Mouse (Mus musculus) midbrain, postnatal 0 days (tissue): ENCODE measurements around the gene Vps33b. TPM values are rescaled to one million over a fixed set of nuclear protein-coding genes. Genes with fewer than 3 reads are reported as not detected.
A peak's percentile ranks its signal among the peaks of the same experiment; 100 is the strongest.

Experiments
- ATAC-seq: fragments of 200-750 bp; cut with Nextera tagmentation; 2 replicates; pipeline ENCODE4 v1.8.0; 2017; ENCODE audit warnings: moderate number of reproducible peaks, mild to moderate bottlenecking, moderate TSS enrichment, moderate library complexity; ENCODE audit not compliant: low FRiP score
- DNase-seq: peaks from one replicate; pipeline ENCODE4 v3.0.0-alpha.2; 2015; ENCODE audit warnings: low spot score
- H3K27ac ChIP-seq: fragments of 300-500 bp; sonication (generic); 2 replicates; pipeline ENCODE4 v1.5.1; 2014; ENCODE audit warnings: low read depth, mild to moderate bottlenecking, low read length, mixed read lengths
- H3K27me3 ChIP-seq: fragments of 300-500 bp; sonication (generic); 2 replicates; pipeline ENCODE4 v1.6.1; 2014; ENCODE audit warnings: low read length, control low read depth, mixed read lengths; ENCODE audit not compliant: insufficient read depth
- H3K36me3 ChIP-seq: fragments of 300-500 bp; sonication (generic); 2 replicates; pipeline ENCODE4 v1.6.1; 2014; ENCODE audit warnings: low read length, control low read depth, mixed read lengths; ENCODE audit not compliant: insufficient read depth
- H3K4me1 ChIP-seq: fragments of 300-500 bp; sonication (generic); 2 replicates; pipeline ENCODE4 v1.6.1; 2014; ENCODE audit warnings: mild to moderate bottlenecking, control low read depth, antibody characterized with exemption, low read length, mixed read lengths; ENCODE audit not compliant: insufficient read depth
- H3K4me2 ChIP-seq: fragments of 300-500 bp; sonication (generic); 2 replicates; pipeline ENCODE4 v1.6.1; 2014; ENCODE audit warnings: low read depth, mild to moderate bottlenecking, low read length, mixed read lengths; ENCODE audit not compliant: poor library complexity, severe bottlenecking
- H3K4me3 ChIP-seq: fragments of 300-500 bp; sonication (generic); 2 replicates; pipeline ENCODE4 v1.5.1; 2014; ENCODE audit warnings: low read depth, mild to moderate bottlenecking, low read length, moderate library complexity
- H3K9ac ChIP-seq: fragments of 300-500 bp; sonication (generic); replicated peaks from 2 replicates; pipeline ENCODE4 v1.6.1; 2014; ENCODE audit warnings: mild to moderate bottlenecking, low read length, moderate library complexity, mixed read lengths; ENCODE audit not compliant: poor library complexity, severe bottlenecking
- H3K9me3 ChIP-seq: fragments of 300-500 bp; sonication (generic); 2 replicates; pipeline ENCODE4 v1.6.1; 2016; ENCODE audit warnings: low read length, control low read depth
- CTCF ChIP-seq: IDR thresholded peaks from 2 replicates; pipeline ENCODE4 v1.5.1; 2016; ENCODE audit warnings: antibody characterized with exemption, mild to moderate bottlenecking
- WGBS: fragments of 180-500 bp; shearing (Covaris S2); extraction: QIAGEN DNeasy Blood & Tissue Kit; methylation state at CpG from one replicate; pipeline ENCODE4 v1.1.7; 2014; 5-methylcytosine and 5-hydroxymethylcytosine counted together
- polyA plus RNA-seq: library from polyadenylated mRNA; unstranded; fragments of >200 nt; fragmentation: Nextera tagmentation; extraction: Ambion mirVana; gene quantifications from 2 replicates; pipeline ENCODE4 v1.2.1, GENCODE M21; 2015
- total RNA-seq: library from RNA; depleted of rRNA; stranded (reverse); fragments of >200 nt; gene quantifications from 2 replicates; pipeline ENCODE4 v1.2.3, GENCODE M21; 2014; rRNA removed

Gene Vps33b
- 25.0 and 35.4 TPM in 2 replicates for total RNA-seq
- polyA plus RNA-seq: 15.3 and 18.3 TPM in 2 replicates

DNA sequence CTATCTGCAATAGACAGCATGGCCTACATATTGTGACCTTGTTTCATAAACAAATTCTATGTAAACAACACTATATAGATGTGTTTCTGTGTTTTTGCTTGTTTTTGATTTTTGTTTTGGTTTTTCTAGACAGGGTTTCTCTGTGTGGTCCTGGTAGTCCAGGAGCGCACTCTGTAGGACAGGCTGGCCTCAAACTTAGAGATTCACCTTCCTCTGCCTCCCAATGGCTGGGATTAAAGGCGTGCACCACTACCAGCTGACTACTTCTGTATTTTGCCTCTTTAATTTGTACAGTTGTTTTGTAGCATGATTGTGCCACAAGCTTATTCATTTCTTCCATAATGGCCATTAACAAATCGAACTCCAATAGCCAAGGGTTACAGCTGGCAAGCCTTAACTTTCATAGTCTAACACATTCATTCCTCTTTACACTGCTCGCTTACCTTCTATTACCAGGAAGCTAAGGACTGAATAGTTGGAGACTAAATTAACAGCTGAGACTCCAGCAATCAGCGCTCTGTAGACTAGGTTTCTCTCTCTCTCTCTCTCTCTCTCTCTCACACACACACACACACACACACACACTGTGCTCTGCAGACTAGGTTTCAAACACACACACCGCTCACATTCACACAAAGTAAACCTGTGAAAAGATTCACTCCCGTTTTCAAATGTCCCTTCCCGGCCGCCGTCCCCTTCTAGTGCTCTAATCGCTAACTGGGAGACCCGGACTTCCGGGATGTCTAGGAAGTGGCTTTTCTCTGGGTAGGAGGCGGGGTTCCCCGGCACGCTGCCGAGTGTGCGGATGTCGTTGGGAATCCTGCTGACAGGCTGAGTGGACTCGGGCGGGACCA lies at the start of gene Vps33b:
Vps33b (plus strand) TSS at position 753 of the 854 bp plus-strand sequence.
- Histone ChIP-seq H3K9me3 (no peaks in the 10 kb centered on the region), H3K4me1 (peaks cover 13% of the 10 kb centered on the region), H3K4me2 (peak within 1 kb of the TSS; percentile 61), H3K36me3 (peaks cover 27% of the 10 kb centered on the region), H3K9ac (peak within 1 kb of the TSS; percentile 68), H3K27ac (peak within 1 kb of the TSS; percentile 60), H3K27me3 (no peaks in the 10 kb centered on the region), H3K4me3 (peak within 1 kb of the TSS; percentile 54)
- ATAC-seq (peak; percentile 91), DNase-seq (peak; percentile 95)
- 0 out of 2 replicates have a peak, but pooled peaks have one; percentile 5 for TF ChIP-seq CTCF
- WGBS: 5% methylated on average over 21 of the region's 21 CpGs

DNA sequence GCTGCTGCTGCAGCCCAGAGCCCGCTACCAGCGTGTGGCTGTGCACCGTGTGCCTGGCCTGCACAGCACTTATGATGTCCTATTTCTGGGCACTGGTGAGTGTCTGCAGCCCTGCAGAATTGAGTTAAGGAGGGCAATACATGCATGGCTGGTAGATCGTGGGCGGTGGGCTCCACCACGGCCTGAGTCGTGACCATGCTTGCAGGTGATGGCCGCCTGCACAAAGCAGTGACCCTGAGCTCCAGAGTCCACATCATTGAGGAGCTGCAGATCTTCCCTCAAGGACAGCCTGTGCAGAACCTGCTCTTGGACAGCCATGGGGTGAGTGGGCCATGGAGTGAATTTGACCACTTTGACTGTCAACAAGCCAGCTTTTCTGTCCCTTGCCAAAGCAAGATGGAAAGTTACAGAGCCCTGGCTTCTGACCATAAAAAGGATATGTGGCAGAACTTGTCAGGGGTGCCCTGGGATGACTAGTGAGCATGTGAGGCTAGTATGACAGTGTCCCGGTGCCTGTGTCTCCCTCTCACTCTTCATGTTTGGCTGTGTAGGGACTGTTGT lies 49.1 kb upstream of the Vps33b start:
- Histone ChIP-seq H3K9me3 (no peaks in the 10 kb centered on the region), H3K9ac (no peak overlapping the region), H3K4me1 (no peaks in the 10 kb centered on the region), H3K4me2 (no peak overlapping the region), H3K36me3 (peaks cover 61% of the 10 kb centered on the region), H3K27me3 (no peaks in the 10 kb centered on the region), H3K27ac (no peak overlapping the region), H3K4me3 (no peak overlapping the region)
- no peak for TF ChIP-seq CTCF
- over 99% methylated on average over 9 of the region's 9 CpGs for WGBS
- ATAC-seq (no peak), DNase-seq (no peak)

DNA sequence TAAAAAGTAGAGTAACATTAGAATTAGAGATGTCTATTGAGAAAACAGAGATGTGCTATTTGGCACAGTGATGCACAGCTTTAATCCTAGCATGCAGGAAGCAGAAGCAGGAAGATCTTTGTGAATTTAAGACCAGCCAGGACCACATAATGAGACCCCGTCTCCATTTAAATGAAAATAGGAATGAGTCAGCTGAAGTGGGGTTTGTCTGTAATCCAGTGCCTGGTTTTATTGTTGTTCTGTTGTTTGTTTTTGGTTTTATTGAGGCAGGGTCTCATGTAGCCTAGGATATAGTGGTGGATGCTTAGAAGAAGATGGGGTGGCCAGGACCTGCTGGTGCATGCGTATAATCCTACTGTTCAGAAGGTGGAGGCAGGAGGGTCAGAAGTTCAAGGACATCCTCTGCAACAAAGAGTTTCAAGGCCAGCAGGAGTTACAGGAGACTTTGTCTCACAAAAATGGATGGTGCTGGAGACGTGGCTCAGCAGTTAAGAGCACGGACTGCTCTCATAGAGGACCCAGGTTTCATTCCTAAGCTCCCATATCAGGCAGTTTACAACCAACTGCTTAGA lies 48.2 kb upstream of the Vps33b start:
- Histone ChIP-seq H3K27me3 (no peaks in the 10 kb centered on the region), H3K4me1 (no peaks in the 10 kb centered on the region), H3K9ac (no peak overlapping the region), H3K4me3 (no peak overlapping the region), H3K9me3 (no peaks in the 10 kb centered on the region), H3K27ac (no peak overlapping the region), H3K36me3 (peaks cover 66% of the 10 kb centered on the region), H3K4me2 (no peak overlapping the region)
- ATAC-seq: no peak
- DNase-seq: no peak
- WGBS: 89% methylated on average over 4 of the region's 4 CpGs
- no peak for TF ChIP-seq CTCF

DNA sequence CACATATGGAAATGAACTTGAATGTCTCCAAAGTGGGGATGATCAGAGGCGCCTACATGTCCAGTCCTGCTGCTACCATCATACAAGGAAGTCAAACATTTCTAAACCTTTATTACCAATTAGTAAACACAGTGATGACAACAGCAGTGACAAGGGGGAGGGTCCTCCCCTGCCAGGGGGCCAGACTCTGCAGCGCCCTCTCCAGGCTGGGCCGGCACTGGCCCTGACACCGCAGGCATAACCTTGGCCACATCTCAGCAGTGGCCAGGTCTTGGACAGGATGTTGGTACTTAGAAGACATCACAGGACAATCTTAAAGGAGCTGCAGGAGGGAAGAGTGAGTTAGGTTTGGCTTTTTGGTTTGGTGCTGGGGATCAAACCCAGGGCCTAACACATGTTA lies 42.4 kb upstream of the Vps33b start:
- TF ChIP-seq CTCF: peak; percentile 25; the same call in 1 of the 2 replicates
- no peak overlapping the region for H3K4me3 ChIP-seq
- ATAC-seq: no peak
- no peaks in the 10 kb centered on the region for H3K4me1 ChIP-seq
- WGBS: 98% methylated on average over 4 of the region's 4 CpGs
- H3K27ac ChIP-seq: no peak overlapping the region
- no peak overlapping the region for H3K9ac ChIP-seq
- peaks cover 29% of the 10 kb centered on the region for H3K36me3 ChIP-seq
- no peaks in the 10 kb centered on the region; the same call in 1 of the 2 replicates for H3K27me3 ChIP-seq
- DNase-seq: no peak
- H3K4me2 ChIP-seq: no peak overlapping the region
- H3K9me3 ChIP-seq: no peaks in the 10 kb centered on the region

DNA sequence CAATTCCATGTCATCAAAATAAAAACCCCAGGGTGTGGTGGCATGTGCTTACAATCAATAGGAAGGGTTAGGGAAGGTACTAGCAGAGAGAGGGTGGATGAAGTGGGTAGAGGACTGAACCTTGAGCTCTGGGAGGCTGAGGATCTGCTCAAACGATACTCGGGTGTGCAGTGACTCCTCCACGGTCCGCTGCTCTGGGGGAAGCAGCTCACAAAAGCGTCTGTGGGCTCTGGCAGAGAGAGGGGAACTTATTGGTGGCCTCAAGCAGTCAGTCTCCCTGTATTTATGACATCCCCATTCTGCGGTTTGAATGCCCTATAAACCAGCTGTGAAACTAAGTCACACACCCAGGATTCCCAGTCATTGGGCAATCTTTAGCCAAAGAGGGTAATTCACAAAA lies 39.3 kb upstream of the Vps33b start:
- Histone ChIP-seq H3K27me3 (no peaks in the 10 kb centered on the region; the same call in 1 of the 2 replicates), H3K4me3 (no peak overlapping the region), H3K9me3 (no peaks in the 10 kb centered on the region), H3K4me2 (no peak overlapping the region), H3K9ac (no peak overlapping the region), H3K27ac (no peak overlapping the region), H3K36me3 (peaks cover 9% of the 10 kb centered on the region), H3K4me1 (no peaks in the 10 kb centered on the region)
- WGBS: 50% methylated on average over 6 of the region's 6 CpGs
- TF ChIP-seq CTCF: no peak
- DNase-seq (no peak), ATAC-seq (no peak)
